Mouse (Mus musculus) limb, embryonic 11.5 days (tissue): ENCODE measurements around the gene Ndufb10. TPM values are rescaled to one million over a fixed set of nuclear protein-coding genes. Genes with fewer than 3 reads are reported as not detected.

Experiments
- ATAC-seq: fragments of 200-750 bp; cut with Nextera tagmentation; 2 replicates; pipeline ENCODE4 v1.8.0; 2017; ENCODE audit warnings: low read depth; ENCODE audit not compliant: insufficient number of reproducible peaks, low FRiP score, low TSS enrichment
- DNase-seq: peaks from one replicate; pipeline ENCODE4 v3.0.0-alpha.2; 2015; ENCODE audit warnings: low spot score
- H3K27ac ChIP-seq: fragments of 300-500 bp; sonication (generic); replicated peaks from 2 replicates; pipeline ENCODE4 v1.5.1; 2014; ENCODE audit warnings: low read depth, mild to moderate bottlenecking, low read length
- H3K27me3 ChIP-seq: fragments of 300-500 bp; sonication (generic); 2 replicates; pipeline ENCODE4 v1.6.1; 2014; ENCODE audit warnings: mild to moderate bottlenecking, low read length, mixed read lengths; ENCODE audit not compliant: control insufficient read depth, insufficient read depth
- H3K36me3 ChIP-seq: fragments of 300-500 bp; sonication (generic); 2 replicates; pipeline ENCODE4 v1.6.1; 2014; ENCODE audit warnings: mild to moderate bottlenecking, low read length, moderate library complexity, mixed read lengths; ENCODE audit not compliant: control insufficient read depth, insufficient read depth
- H3K4me1 ChIP-seq: fragments of 300-500 bp; sonication (generic); 2 replicates; pipeline ENCODE4 v1.6.1; 2014; ENCODE audit warnings: low read length, mixed read lengths; ENCODE audit not compliant: control insufficient read depth, insufficient read depth
- H3K4me2 ChIP-seq: fragments of 300-500 bp; sonication (generic); 2 replicates; pipeline ENCODE4 v1.6.1; 2014; ENCODE audit warnings: low read depth, mild to moderate bottlenecking, moderate library complexity; ENCODE audit not compliant: severe bottlenecking
- H3K4me3 ChIP-seq: fragments of 300-500 bp; sonication (generic); 2 replicates; pipeline ENCODE4 v1.5.1; 2014; ENCODE audit warnings: low read depth, low read length
- H3K9ac ChIP-seq: fragments of 300-500 bp; sonication (generic); 2 replicates; pipeline ENCODE4 v1.6.1; 2014; ENCODE audit warnings: mild to moderate bottlenecking, low read length
- H3K9me3 ChIP-seq: fragments of 300-500 bp; sonication (generic); 2 replicates; pipeline ENCODE4 v1.6.1; 2016; ENCODE audit warnings: low read length; ENCODE audit not compliant: control insufficient read depth
- WGBS: fragments of 180-500 bp; shearing (Covaris S2); extraction: QIAGEN DNeasy Blood & Tissue Kit; methylation state at CpG from one replicate; pipeline ENCODE4 v1.1.7; 2014; 5-methylcytosine and 5-hydroxymethylcytosine counted together
- polyA plus RNA-seq: library from polyadenylated mRNA; unstranded; fragments of >200 nt; fragmentation: Nextera tagmentation; extraction: Ambion mirVana; gene quantifications from 2 replicates; pipeline ENCODE4 v1.2.1, GENCODE M21; 2014

Gene Ndufb10
- polyA plus RNA-seq, 1 experiment from 2014 or later, result 211 TPM

- H3K4me2 ChIP-seq, result no peak overlapping the region
- 83% methylated on average over 4 of the region's 4 CpGs for WGBS
- no peaks in the 10 kb centered on the region; the same call in 1 of the 2 replicates for H3K36me3 ChIP-seq
- DNase-seq (no peak), ATAC-seq (no peak)
- peaks cover 9% of the 10 kb centered on the region; the same call in 1 of the 2 replicates for H3K4me1 ChIP-seq
- no peaks in the 10 kb centered on the region for H3K9me3 ChIP-seq
- H3K4me3 ChIP-seq, result no peak overlapping the region
- H3K27ac ChIP-seq, result no peak overlapping the region
- no peak overlapping the region for H3K9ac ChIP-seq
- H3K27me3 ChIP-seq, result no peaks in the 10 kb centered on the region
These were observed 14.0 kb upstream of the Ndufb10 start for GRCm38 (mm10) chr17:24738238-24738637.

DNA sequence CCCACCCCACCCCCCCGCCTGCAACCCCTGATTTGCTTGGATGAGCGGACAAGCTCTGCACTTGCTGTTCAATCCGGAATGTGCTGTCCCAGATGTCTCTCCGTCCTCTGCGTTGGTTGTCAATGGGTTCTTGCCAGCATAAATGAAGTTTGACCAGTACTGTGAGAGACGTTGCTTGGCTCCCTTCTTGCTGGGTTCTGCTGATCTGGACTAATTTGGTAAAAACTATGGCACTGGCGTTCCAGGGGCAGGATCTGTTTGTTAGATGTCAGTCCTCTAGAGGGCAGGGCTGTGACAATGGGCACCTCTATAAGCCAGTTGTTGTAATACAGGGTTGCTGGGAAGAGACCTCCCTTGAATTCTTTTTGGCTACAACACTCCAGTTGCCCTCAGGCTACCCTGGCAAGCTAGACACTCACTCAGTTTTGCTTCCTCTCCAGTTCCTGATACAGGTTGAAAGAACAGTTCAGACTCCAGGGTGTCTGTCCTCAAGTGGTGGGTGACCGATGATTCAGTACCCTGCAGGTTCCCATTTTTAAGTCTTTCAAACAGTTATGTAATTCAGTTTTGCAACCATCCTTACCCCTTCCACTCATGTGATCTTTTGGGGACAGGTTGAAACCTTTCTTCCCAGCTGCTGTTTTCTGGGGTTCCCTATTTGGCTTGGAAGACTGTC is 13.0 kb upstream of the Ndufb10 start:
- Histone ChIP-seq H3K9ac (peak overlapping the region; percentile 28), H3K4me3 (peak overlapping the region; percentile 58), H3K27ac (no peak overlapping the region), H3K4me2 (peak overlapping the region; percentile 60), H3K36me3 (no peaks in the 10 kb centered on the region; the same call in 1 of the 2 replicates), H3K27me3 (no peaks in the 10 kb centered on the region), H3K4me1 (peaks cover 9% of the 10 kb centered on the region; the same call in 1 of the 2 replicates), H3K9me3 (no peaks in the 10 kb centered on the region)
- WGBS, result 30% methylated on average over 8 of the region's 8 CpGs
- ATAC-seq, result no peak
- DNase-seq, result no peak

DNA sequence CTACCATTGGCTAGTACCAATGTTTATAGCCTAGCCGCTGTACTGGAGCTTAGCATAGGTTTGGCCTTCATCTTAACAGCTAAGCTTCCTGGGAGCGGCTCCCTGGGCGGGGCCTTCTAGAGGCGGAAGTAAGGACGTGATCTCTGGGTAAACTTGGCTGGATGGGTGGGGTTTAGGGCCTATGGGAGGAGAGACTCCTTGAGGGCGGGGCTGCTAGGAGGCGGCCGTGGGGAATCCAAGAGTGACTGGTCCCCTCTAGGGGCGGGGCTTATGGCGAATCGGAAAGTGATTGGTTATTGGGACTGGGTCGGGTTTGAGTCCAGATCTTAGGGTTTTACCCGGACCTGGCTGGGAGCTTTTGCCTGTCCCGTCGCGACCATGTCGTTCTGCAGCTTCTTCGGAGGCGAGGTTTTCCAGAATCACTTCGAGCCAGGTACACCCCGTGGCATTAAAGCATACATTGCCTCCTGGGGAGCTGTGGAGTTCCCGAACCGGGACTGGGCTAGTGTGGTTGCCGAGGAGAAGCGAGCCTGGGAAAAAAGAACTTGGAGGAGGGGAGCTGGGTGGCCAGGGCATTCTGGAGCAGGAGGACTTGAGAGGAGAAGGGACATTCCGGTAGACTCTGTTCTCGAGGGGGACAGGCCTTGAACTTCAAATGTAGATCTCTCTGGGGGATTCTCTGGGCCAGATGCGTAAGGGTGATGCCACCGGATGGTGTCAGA is 12.2 kb upstream of the Ndufb10 start, which contains the start of gene Msrb1:
TSS of gene Msrb1 (plus strand) at position 313 of the 722 bp plus-strand sequence.
- H3K27ac ChIP-seq, result no peak within 1 kb of the TSS

DNA sequence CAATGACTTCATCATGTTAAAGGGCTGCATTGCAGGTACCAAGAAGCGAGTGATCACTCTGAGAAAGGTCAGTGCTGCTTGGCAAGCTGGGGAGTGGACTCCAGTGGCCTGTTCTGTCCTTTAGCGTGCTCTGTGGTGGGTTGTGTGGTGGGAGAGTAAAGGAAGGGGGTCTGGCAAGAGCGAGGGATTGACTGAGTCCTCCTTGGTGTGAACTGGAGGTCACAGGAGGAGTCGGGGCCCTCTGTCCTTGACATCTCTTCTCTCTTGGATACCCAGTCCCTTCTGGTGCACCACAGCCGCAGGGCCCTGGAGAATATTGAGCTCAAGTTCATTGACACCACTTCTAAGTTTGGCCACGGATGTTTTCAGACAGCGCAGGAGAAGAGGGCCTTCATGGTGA is 11.2 kb upstream of the Ndufb10 start:
- H3K27me3 ChIP-seq, result no peaks in the 10 kb centered on the region
- no peak overlapping the region; the same call in 1 of the 2 replicates for H3K4me2 ChIP-seq
- H3K36me3 ChIP-seq, result no peaks in the 10 kb centered on the region; the same call in 1 of the 2 replicates
- no peak overlapping the region; the same call in 1 of the 2 replicates for H3K4me3 ChIP-seq
- no peaks in the 10 kb centered on the region for H3K9me3 ChIP-seq
- no peak overlapping the region for H3K27ac ChIP-seq
- ATAC-seq, result no peak
- no peak overlapping the region for H3K9ac ChIP-seq
- DNase-seq, result no peak
- H3K4me1 ChIP-seq, result peaks cover 9% of the 10 kb centered on the region; the same call in 1 of the 2 replicates
- 86% methylated on average over 7 of the region's 7 CpGs for WGBS

More for the DNA sequence above, 12.2 kb upstream of the Ndufb10 start, which contains the start of gene Msrb1:
- Histone ChIP-seq H3K9me3 (no peaks in the 10 kb centered on the region), H3K4me3 (peak within 1 kb of the TSS; percentile 58), H3K4me2 (peak within 1 kb of the TSS; percentile 60), H3K36me3 (no peaks in the 10 kb centered on the region; the same call in 1 of the 2 replicates), H3K9ac (peak within 1 kb of the TSS; percentile 28), H3K4me1 (peaks cover 9% of the 10 kb centered on the region; the same call in 1 of the 2 replicates), H3K27me3 (no peaks in the 10 kb centered on the region)
- DNase-seq (peak; percentile 94), ATAC-seq (peak; percentile 95)
- WGBS, result 2% methylated on average over 29 of the region's 29 CpGs

DNA sequence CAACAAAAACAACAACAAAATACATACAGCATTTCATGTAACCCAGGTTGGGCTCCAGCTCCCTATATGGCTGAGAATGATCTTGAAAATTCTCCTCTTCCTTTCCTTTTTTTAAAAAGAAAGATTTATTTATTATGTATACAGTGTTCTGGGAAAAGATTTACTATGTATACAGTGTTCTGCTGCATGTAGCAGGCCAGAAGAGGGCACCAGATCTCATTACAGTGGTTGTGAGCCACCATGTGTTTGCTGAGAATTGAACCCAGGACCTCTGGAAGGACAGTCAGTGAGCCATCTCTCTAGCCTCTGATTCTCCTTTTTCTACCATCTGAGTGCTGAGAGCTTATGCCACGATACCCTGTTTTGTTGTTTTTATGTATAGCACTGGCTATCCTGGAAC is 10.2 kb upstream of the Ndufb10 start:
- 90% methylated on average over 1 of the region's 1 CpGs for WGBS
- Histone ChIP-seq H3K4me3 (no peak overlapping the region), H3K4me2 (no peak overlapping the region), H3K27ac (no peak overlapping the region), H3K27me3 (no peaks in the 10 kb centered on the region), H3K4me1 (peaks cover 9% of the 10 kb centered on the region; the same call in 1 of the 2 replicates), H3K9me3 (no peaks in the 10 kb centered on the region), H3K36me3 (no peaks in the 10 kb centered on the region), H3K9ac (no peak overlapping the region)
- DNase-seq, result no peak
- ATAC-seq, result no peak

GRCm38 (mm10) chr17:24733434-24734050 is 9.3 kb upstream of the Ndufb10 start:
- no peak for ATAC-seq

GRCm38 (mm10) chr17:24732233-24732935 is 8.1 kb upstream of the Ndufb10 start:
- H3K4me2 ChIP-seq, result no peak overlapping the region
- DNase-seq (no peak), ATAC-seq (no peak)
- peaks cover 9% of the 10 kb centered on the region; the same call in 1 of the 2 replicates for H3K4me1 ChIP-seq
- 81% methylated on average over 12 of the region's 12 CpGs for WGBS
- H3K27ac ChIP-seq, result no peak overlapping the region
- no peaks in the 10 kb centered on the region for H3K27me3 ChIP-seq
- no peak overlapping the region for H3K4me3 ChIP-seq
- H3K36me3 ChIP-seq, result no peaks in the 10 kb centered on the region
- no peaks in the 10 kb centered on the region for H3K9me3 ChIP-seq
- no peak overlapping the region for H3K9ac ChIP-seq

More at GRCm38 (mm10) chr17:24733434-24734050, 9.3 kb upstream of the Ndufb10 start:
- 88% methylated on average over 21 of the region's 21 CpGs for WGBS
- Histone ChIP-seq H3K9me3 (no peaks in the 10 kb centered on the region), H3K27ac (no peak overlapping the region), H3K4me3 (no peak overlapping the region), H3K4me2 (no peak overlapping the region), H3K27me3 (no peaks in the 10 kb centered on the region), H3K36me3 (no peaks in the 10 kb centered on the region), H3K9ac (no peak overlapping the region), H3K4me1 (peaks cover 9% of the 10 kb centered on the region; the same call in 1 of the 2 replicates)
- no peak for DNase-seq
